Mouse (Mus musculus) lung, adult 2 months (tissue): ENCODE measurements around the gene Nxph3. TPM values are rescaled to one million over a fixed set of nuclear protein-coding genes. Genes with fewer than 3 reads are reported as not detected.

ENCODE experiments used
- DNase-seq: peaks from one replicate; pipeline ENCODE4 v3.0.0; 2022
- H3K4me1 ChIP-seq: fragments of 200-500 bp; 2 replicates; pipeline ENCODE4 v1.6.1; 2011; ENCODE audit warnings: low read length; ENCODE audit not compliant: control insufficient read depth, insufficient read depth
- H3K4me3 ChIP-seq: fragments of 200-500 bp; replicated peaks from 2 replicates; pipeline ENCODE3; 2011; ENCODE audit warnings: low read depth, mild to moderate bottlenecking, control low read depth, low read length; ENCODE audit errors: extremely low read depth
- CTCF ChIP-seq: fragments of 200-500 bp; IDR thresholded peaks from 2 replicates; pipeline ENCODE4 v1.5.1; 2011; ENCODE audit warnings: mild to moderate bottlenecking, low read length, control low read depth; ENCODE audit not compliant: insufficient read depth
- POLR2A ChIP-seq: fragments of 200-500 bp; IDR thresholded peaks from 2 replicates; pipeline ENCODE4 v1.6.1; 2011; ENCODE audit warnings: low read depth, mild to moderate bottlenecking, control low read depth, low read length, borderline replicate concordance; ENCODE audit errors: extremely low read depth
- WGBS: fragments of 180-500 bp; shearing (Covaris S2); methylation state at CpG from one replicate; pipeline ENCODE4 v1.1.7; 2018; 5-methylcytosine and 5-hydroxymethylcytosine counted together
- polyA plus RNA-seq: library from polyadenylated mRNA; depleted of rRNA; stranded (reverse); fragments of >200 nt; gene quantifications from 2 replicates; pipeline ENCODE4 v1.2.3, GENCODE M21; 2012

Nxph3 gene
- polyA plus RNA-seq, 1 experiment, result 9.2 TPM

- Histone ChIP-seq H3K4me1 (no peaks in the 10 kb centered on the region; the same call in 1 of the 2 replicates), H3K4me3 (no peak overlapping the region)
- WGBS, result 87% methylated on average over 7 of the region's 8 CpGs
- DNase-seq, result no peak
- TF ChIP-seq POLR2A (no peak), CTCF (no peak)
These were observed 30.4 kb upstream of the Nxph3 start for GRCm38 (mm10) chr11:95544546-95545327.

GRCm38 (mm10) chr11:95540637-95541385 is 26.4 kb upstream of the Nxph3 start:
- no peak for DNase-seq
- TF ChIP-seq POLR2A (no peak), CTCF (no peak)
- WGBS, result 19% methylated on average over 18 of the region's 18 CpGs
- Histone ChIP-seq H3K4me3 (no peak overlapping the region), H3K4me1 (no peaks in the 10 kb centered on the region; the same call in 1 of the 2 replicates)

DNA sequence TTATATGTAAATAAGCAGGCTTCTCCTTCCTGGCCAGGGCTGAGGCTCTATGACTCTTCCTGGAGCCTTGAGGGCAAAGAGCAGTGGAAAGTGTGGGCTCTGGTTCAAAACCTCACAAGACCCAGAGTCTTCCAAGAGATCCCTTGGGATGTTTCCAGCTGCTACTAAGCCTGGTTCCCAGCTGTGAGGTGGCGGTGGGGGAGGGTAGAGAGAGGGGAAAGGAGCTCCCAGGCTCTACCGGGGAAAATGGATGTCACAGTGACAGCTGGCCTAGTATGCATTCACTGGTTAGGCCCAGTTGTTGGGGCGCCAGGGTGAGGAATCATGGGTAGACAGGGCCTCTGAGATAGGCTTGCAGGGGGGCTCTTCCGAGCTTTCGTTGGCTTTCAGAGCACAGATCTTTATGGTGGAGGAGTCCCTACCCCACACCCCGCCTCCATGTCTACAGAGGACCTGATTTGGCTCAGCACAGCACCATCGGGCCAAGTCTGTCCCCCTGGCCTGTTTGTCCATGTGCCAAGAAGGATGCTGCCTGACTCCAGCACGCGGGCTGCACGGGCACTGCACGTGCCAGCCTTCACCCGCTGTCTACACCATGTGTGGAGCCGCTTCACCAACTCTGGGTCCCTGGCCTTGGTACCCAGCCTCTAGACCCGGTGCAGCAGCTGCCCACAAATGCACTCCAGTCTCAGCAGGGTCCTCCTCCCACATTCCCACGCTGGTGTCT is 24.2 kb upstream of the Nxph3 start:
- TF ChIP-seq CTCF (no peak), POLR2A (no peak)
- no peak overlapping the region for H3K4me3 ChIP-seq
- no peak for DNase-seq
- H3K4me1 ChIP-seq, result no peaks in the 10 kb centered on the region; the same call in 1 of the 2 replicates
- 70% methylated on average over 15 of the region's 15 CpGs for WGBS

DNA sequence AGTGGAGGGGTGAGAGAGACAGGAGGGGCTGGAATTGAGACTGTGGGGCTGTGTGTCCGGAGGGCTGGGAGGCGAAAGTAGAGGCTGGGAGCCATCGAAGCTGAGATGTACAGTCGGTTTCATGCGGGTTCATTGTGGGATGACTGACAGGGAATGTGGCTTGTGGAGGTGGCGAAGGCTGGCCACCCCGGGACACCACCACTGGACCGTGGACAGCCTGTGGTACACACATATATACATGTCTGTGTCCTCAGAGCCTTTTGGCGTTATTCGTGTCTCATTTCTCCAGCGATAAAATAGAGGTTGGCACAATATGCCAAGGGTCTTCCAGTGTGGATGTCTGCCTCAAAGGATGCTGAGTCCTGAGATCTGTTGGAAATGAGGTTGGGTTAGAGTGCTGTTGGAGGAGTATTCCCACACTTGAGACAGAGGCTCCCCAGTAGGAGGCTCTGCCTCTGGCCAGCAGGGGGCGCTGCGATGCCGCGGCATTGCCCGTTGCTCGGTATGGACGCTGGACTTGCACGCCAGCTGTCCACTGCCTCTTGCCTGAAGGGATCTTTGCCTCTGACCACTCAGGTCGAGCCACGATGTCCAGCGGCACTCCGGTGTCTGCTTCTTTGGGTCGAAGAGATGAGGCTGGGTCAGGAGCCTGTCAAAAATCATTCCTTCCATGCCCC is 19.3 kb upstream of the Nxph3 start:
- DNase-seq, result peak; percentile 89
- H3K4me1 ChIP-seq, result no peaks in the 10 kb centered on the region
- WGBS, result 21% methylated on average over 24 of the region's 24 CpGs
- H3K4me3 ChIP-seq, result no peak overlapping the region
- TF ChIP-seq POLR2A (no peak), CTCF (peak; percentile 87)

DNA sequence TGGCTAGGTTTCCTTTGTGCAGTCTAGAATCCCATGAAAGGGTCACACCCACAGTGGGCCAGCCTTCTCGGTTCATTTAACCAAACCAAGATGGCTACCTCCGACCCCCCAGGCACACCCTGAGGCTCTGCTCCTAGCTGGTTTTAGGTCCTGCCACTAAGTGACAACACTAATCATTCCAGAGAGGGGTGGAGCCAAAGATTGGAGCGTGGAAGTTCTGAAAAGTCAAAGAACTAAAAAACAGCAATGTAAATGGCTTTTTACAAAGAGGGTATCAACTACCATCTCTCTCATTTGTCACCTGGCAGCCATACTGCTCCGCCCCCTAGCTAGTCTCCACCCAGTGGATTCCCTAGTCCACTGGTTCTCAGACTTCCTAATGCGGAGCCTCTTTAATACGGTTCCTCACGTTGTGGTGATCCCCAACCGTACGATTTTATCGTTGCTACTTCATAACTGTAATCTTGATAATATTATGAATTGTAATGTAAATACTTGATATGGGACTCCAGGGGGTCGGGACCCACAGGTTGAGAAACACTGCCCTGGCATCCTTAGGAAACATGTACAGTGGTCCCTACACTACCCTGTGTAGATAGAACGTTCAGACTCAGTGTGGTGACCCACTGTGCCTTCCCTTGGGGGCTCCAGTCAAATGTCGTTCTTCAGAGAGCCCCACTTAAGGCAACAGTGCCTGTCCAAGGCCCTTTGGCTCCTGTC is 18.1 kb upstream of the Nxph3 start:
- H3K4me1 ChIP-seq, result no peaks in the 10 kb centered on the region
- WGBS, result 60% methylated on average over 13 of the region's 13 CpGs
- TF ChIP-seq CTCF (no peak), POLR2A (no peak)
- DNase-seq, result no peak
- no peak overlapping the region for H3K4me3 ChIP-seq

- H3K4me1 ChIP-seq, result no peaks in the 10 kb centered on the region
- TF ChIP-seq POLR2A (no peak), CTCF (no peak)
- 81% methylated on average over 3 of the region's 3 CpGs for WGBS
- DNase-seq, result no peak
- H3K4me3 ChIP-seq, result no peak overlapping the region
These were observed 13.9 kb upstream of the Nxph3 start for GRCm38 (mm10) chr11:95528231-95528630.

DNA sequence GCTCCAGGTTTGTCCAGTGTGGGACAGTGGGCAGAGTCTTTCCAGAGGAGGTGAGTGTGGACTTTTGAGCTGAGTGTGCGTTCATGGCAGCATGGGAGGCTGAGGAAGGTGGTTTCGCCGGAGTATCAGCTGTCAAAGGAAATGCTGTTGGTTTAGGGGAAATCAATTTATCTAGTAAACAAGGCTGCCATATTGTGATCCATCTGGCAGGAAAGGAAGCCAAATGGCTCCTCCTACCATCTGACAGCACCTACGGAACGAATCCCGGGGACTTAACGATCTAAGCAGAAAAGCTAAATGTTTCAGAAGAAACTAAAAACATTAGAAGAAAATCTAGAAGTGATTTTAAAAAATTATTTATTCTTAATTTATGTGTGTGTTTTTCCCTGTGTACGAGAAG is 12.9 kb upstream of the Nxph3 start:
- Histone ChIP-seq H3K4me1 (no peaks in the 10 kb centered on the region), H3K4me3 (no peak overlapping the region)
- 68% methylated on average over 8 of the region's 8 CpGs for WGBS
- no peak for TF ChIP-seq CTCF
- DNase-seq, result no peak

DNA sequence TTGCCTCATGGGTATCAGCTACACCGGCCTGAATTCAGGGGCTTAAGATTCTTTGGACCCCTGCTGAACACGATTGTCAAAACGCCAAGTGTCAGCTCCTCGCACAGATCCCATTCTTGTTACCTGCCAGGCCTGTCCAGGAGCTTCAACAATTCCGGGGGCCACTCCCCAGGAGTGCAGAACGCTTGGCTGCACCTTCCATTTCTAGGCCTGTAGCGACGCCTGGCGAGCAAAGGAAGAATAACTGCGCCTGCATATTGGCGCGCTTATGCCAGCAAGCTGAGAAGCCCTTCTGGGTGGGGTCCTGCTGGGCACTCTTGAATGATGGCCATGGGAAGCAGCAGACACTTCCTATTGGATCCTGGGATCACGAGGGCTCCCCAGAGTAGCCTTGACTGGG is 7.2 kb upstream of the Nxph3 start:
- H3K4me3 ChIP-seq, result no peak overlapping the region
- TF ChIP-seq POLR2A (no peak), CTCF (peak; percentile 94)
- H3K4me1 ChIP-seq, result 0 out of 2 replicates have a peak, but pooled peaks cover 2% of the 10 kb centered on the region
- DNase-seq, result peak; percentile 72
- 1% methylated on average over 13 of the region's 13 CpGs for WGBS
